Mouse (Mus musculus) lung, adult 2 months (tissue): Measurements from ENCODE around the gene Tas1r3.

ENCODE experiments used
- CTCF ChIP-seq: fragments of 200-500 bp; IDR thresholded peaks from 2 replicates; pipeline ENCODE4 v1.5.1; 2011; ENCODE audit warnings: mild to moderate bottlenecking, low read length, control low read depth; ENCODE audit not compliant: insufficient read depth
- POLR2A ChIP-seq: fragments of 200-500 bp; IDR thresholded peaks from 2 replicates; pipeline ENCODE4 v1.6.1; 2011; ENCODE audit warnings: low read depth, mild to moderate bottlenecking, control low read depth, low read length, borderline replicate concordance; ENCODE audit errors: extremely low read depth

- TF ChIP-seq CTCF: no peak
- TF ChIP-seq POLR2A: no peak
These were observed 32.6 kb downstream of the Tas1r3 start for GRCm38 (mm10) chr4:155830596-155830995.
